Mouse (Mus musculus): ENCODE results near the gene Hdgfl2. TPM values are rescaled to one million over a fixed set of nuclear protein-coding genes. Genes with fewer than 3 reads are reported as not detected.

Hdgfl2 gene
- polyA plus RNA-seq, 1 experiment from 2014 or later: 101 TPM

- Histone ChIP-seq H3K36me3 (replicated peaks; ENCODE audit: control insufficient read depth, insufficient read depth, low read depth, low read length) (no peaks in the 10 kb centered on the region), H3K9ac (replicated peaks; ENCODE audit: low read length) (no peak within 1 kb of the TSS), H3K4me3 (ENCODE audit: low read depth, low read length) (no peak within 1 kb of the TSS), H3K27ac (replicated peaks; ENCODE audit: low read depth, low read length) (no peak within 1 kb of the TSS), H3K27me3 (ENCODE audit: control insufficient read depth, insufficient read depth, low read length) (no peaks in the 10 kb centered on the region), H3K4me1 (ENCODE audit: control insufficient read depth, insufficient read depth, low read length) (no peaks in the 10 kb centered on the region), H3K4me2 (ENCODE audit: low read depth, low read length) (no peak within 1 kb of the TSS), H3K9me3 (replicated peaks; ENCODE audit: control insufficient read depth, low read length) (no peaks in the 10 kb centered on the region)
- 59% methylated on average over 10 of the region's 10 CpGs for WGBS
- DNase-seq (ENCODE audit: low spot score) (no peak), ATAC-seq (replicated peaks; ENCODE audit: insufficient number of reproducible peaks, low FRiP score, low TSS enrichment, low read depth) (0 out of 2 replicates have a peak, but pooled peaks have one; percentile 32)
Measured at GRCm38 (mm10) chr17:56109219-56110051, 30.0 kb downstream of the Hdgfl2 start, which contains the start of gene Plin4. Gene Plin4 (minus strand): TSS chr17:56109803.

- no peaks in the 10 kb centered on the region for H3K27me3 ChIP-seq (ENCODE audit: control insufficient read depth, insufficient read depth, low read length)
- ATAC-seq (replicated peaks; ENCODE audit: insufficient number of reproducible peaks, low FRiP score, low TSS enrichment, low read depth) (no peak), DNase-seq (ENCODE audit: low spot score) (no peak)
- H3K4me2 ChIP-seq (ENCODE audit: low read depth, low read length): no peak overlapping the region
- H3K36me3 ChIP-seq (replicated peaks; ENCODE audit: control insufficient read depth, insufficient read depth, low read depth, low read length): no peaks in the 10 kb centered on the region
- H3K4me1 ChIP-seq (ENCODE audit: control insufficient read depth, insufficient read depth, low read length): no peaks in the 10 kb centered on the region
- H3K27ac ChIP-seq (replicated peaks; ENCODE audit: low read depth, low read length): no peak overlapping the region
- no peak overlapping the region for H3K4me3 ChIP-seq (ENCODE audit: low read depth, low read length)
- WGBS: 73% methylated on average over 4 of the region's 4 CpGs
- H3K9me3 ChIP-seq (replicated peaks; ENCODE audit: control insufficient read depth, low read length): no peaks in the 10 kb centered on the region
- no peak overlapping the region for H3K9ac ChIP-seq (replicated peaks; ENCODE audit: low read length)
Measured at GRCm38 (mm10) chr17:56110571-56110970, 31.1 kb downstream of the Hdgfl2 start.

GRCm38 (mm10) chr17:56111021-56111420 lies 31.6 kb downstream of the Hdgfl2 start:
- Histone ChIP-seq H3K9me3 (replicated peaks; ENCODE audit: control insufficient read depth, low read length) (no peaks in the 10 kb centered on the region), H3K4me2 (ENCODE audit: low read depth, low read length) (no peak overlapping the region), H3K27ac (replicated peaks; ENCODE audit: low read depth, low read length) (no peak overlapping the region), H3K4me3 (ENCODE audit: low read depth, low read length) (no peak overlapping the region), H3K9ac (replicated peaks; ENCODE audit: low read length) (no peak overlapping the region), H3K4me1 (ENCODE audit: control insufficient read depth, insufficient read depth, low read length) (no peaks in the 10 kb centered on the region), H3K27me3 (ENCODE audit: control insufficient read depth, insufficient read depth, low read length) (no peaks in the 10 kb centered on the region), H3K36me3 (replicated peaks; ENCODE audit: control insufficient read depth, insufficient read depth, low read depth, low read length) (no peaks in the 10 kb centered on the region)
- WGBS: 54% methylated on average over 1 of the region's 1 CpGs
- no peak for ATAC-seq (replicated peaks; ENCODE audit: insufficient number of reproducible peaks, low FRiP score, low TSS enrichment, low read depth)
- DNase-seq (ENCODE audit: low spot score): no peak

GRCm38 (mm10) chr17:56111864-56112263 lies 32.4 kb downstream of the Hdgfl2 start:
- DNase-seq (ENCODE audit: low spot score) (peak; percentile 87), ATAC-seq (replicated peaks; ENCODE audit: insufficient number of reproducible peaks, low FRiP score, low TSS enrichment, low read depth) (0 out of 2 replicates have a peak, but pooled peaks have one; percentile 17)
- no peaks in the 10 kb centered on the region for H3K9me3 ChIP-seq (replicated peaks; ENCODE audit: control insufficient read depth, low read length)
- no peak overlapping the region for H3K4me3 ChIP-seq (ENCODE audit: low read depth, low read length)
- 41% methylated on average over 5 of the region's 5 CpGs for WGBS
- no peaks in the 10 kb centered on the region for H3K4me1 ChIP-seq (ENCODE audit: control insufficient read depth, insufficient read depth, low read length)
- no peaks in the 10 kb centered on the region for H3K36me3 ChIP-seq (replicated peaks; ENCODE audit: control insufficient read depth, insufficient read depth, low read depth, low read length)
- H3K4me2 ChIP-seq (ENCODE audit: low read depth, low read length): no peak overlapping the region
- H3K9ac ChIP-seq (replicated peaks; ENCODE audit: low read length): no peak overlapping the region
- no peak overlapping the region for H3K27ac ChIP-seq (replicated peaks; ENCODE audit: low read depth, low read length)
- H3K27me3 ChIP-seq (ENCODE audit: control insufficient read depth, insufficient read depth, low read length): no peaks in the 10 kb centered on the region

GRCm38 (mm10) chr17:56112743-56113142 lies 33.3 kb downstream of the Hdgfl2 start:
- H3K4me3 ChIP-seq (ENCODE audit: low read depth, low read length): no peak overlapping the region
- H3K36me3 ChIP-seq (replicated peaks; ENCODE audit: control insufficient read depth, insufficient read depth, low read depth, low read length): no peaks in the 10 kb centered on the region
- 67% methylated on average over 3 of the region's 3 CpGs for WGBS
- no peak for ATAC-seq (replicated peaks; ENCODE audit: insufficient number of reproducible peaks, low FRiP score, low TSS enrichment, low read depth)
- no peak overlapping the region for H3K4me2 ChIP-seq (ENCODE audit: low read depth, low read length)
- no peaks in the 10 kb centered on the region for H3K9me3 ChIP-seq (replicated peaks; ENCODE audit: control insufficient read depth, low read length)
- no peak overlapping the region for H3K27ac ChIP-seq (replicated peaks; ENCODE audit: low read depth, low read length)
- H3K27me3 ChIP-seq (ENCODE audit: control insufficient read depth, insufficient read depth, low read length): no peaks in the 10 kb centered on the region
- H3K9ac ChIP-seq (replicated peaks; ENCODE audit: low read length): no peak overlapping the region
- no peak for DNase-seq (ENCODE audit: low spot score)
- no peaks in the 10 kb centered on the region for H3K4me1 ChIP-seq (ENCODE audit: control insufficient read depth, insufficient read depth, low read length)

- 79% methylated on average over 10 of the region's 10 CpGs for WGBS
Measured at GRCm38 (mm10) chr17:56116193-56116592, 36.8 kb downstream of the Hdgfl2 start.

GRCm38 (mm10) chr17:56117251-56117710 lies 37.8 kb downstream of the Hdgfl2 start, which contains the start of gene Plin5:
Gene Plin5 (minus strand): TSS chr17:56117596.
- H3K27ac ChIP-seq (replicated peaks; ENCODE audit: low read depth, low read length): no peak within 1 kb of the TSS
- no peak within 1 kb of the TSS for H3K9ac ChIP-seq (replicated peaks; ENCODE audit: low read length)
- peaks cover 35% of the 10 kb centered on the region for H3K27me3 ChIP-seq (ENCODE audit: control insufficient read depth, insufficient read depth, low read length)
- peak; percentile 70 for DNase-seq (ENCODE audit: low spot score)
- H3K4me3 ChIP-seq (ENCODE audit: low read depth, low read length): peak within 1 kb of the TSS; percentile 19
- no peak for ATAC-seq (replicated peaks; ENCODE audit: insufficient number of reproducible peaks, low FRiP score, low TSS enrichment, low read depth)
- H3K4me1 ChIP-seq (ENCODE audit: control insufficient read depth, insufficient read depth, low read length): peaks cover 3% of the 10 kb centered on the region; the same call in 1 of the 2 replicates
- H3K36me3 ChIP-seq (replicated peaks; ENCODE audit: control insufficient read depth, insufficient read depth, low read depth, low read length): no peaks in the 10 kb centered on the region
- 1% methylated on average over 27 of the region's 27 CpGs for WGBS
- no peaks in the 10 kb centered on the region; the same call in none of the 2 replicates for H3K9me3 ChIP-seq (replicated peaks; ENCODE audit: control insufficient read depth, low read length)
- H3K4me2 ChIP-seq (ENCODE audit: low read depth, low read length): peak within 1 kb of the TSS; percentile 57

More at GRCm38 (mm10) chr17:56116193-56116592, 36.8 kb downstream of the Hdgfl2 start:
- Histone ChIP-seq H3K9ac (replicated peaks; ENCODE audit: low read length) (no peak overlapping the region), H3K36me3 (replicated peaks; ENCODE audit: control insufficient read depth, insufficient read depth, low read depth, low read length) (no peaks in the 10 kb centered on the region), H3K27ac (replicated peaks; ENCODE audit: low read depth, low read length) (no peak overlapping the region), H3K27me3 (ENCODE audit: control insufficient read depth, insufficient read depth, low read length) (peaks cover 29% of the 10 kb centered on the region), H3K4me1 (ENCODE audit: control insufficient read depth, insufficient read depth, low read length) (peaks cover 3% of the 10 kb centered on the region; the same call in 1 of the 2 replicates), H3K4me2 (ENCODE audit: low read depth, low read length) (no peak overlapping the region), H3K4me3 (ENCODE audit: low read depth, low read length) (no peak overlapping the region), H3K9me3 (replicated peaks; ENCODE audit: control insufficient read depth, low read length) (no peaks in the 10 kb centered on the region)
- no peak for ATAC-seq (replicated peaks; ENCODE audit: insufficient number of reproducible peaks, low FRiP score, low TSS enrichment, low read depth)
- no peak for DNase-seq (ENCODE audit: low spot score)

- ATAC-seq (replicated peaks; ENCODE audit: insufficient number of reproducible peaks, low FRiP score, low TSS enrichment, low read depth) (no peak), DNase-seq (ENCODE audit: low spot score) (no peak)
- no peaks in the 10 kb centered on the region for H3K36me3 ChIP-seq (replicated peaks; ENCODE audit: control insufficient read depth, insufficient read depth, low read depth, low read length)
- H3K9ac ChIP-seq (replicated peaks; ENCODE audit: low read length): no peak overlapping the region
- H3K9me3 ChIP-seq (replicated peaks; ENCODE audit: control insufficient read depth, low read length): peaks cover 4% of the 10 kb centered on the region
- H3K27me3 ChIP-seq (ENCODE audit: control insufficient read depth, insufficient read depth, low read length): peaks cover 52% of the 10 kb centered on the region
- H3K4me2 ChIP-seq (ENCODE audit: low read depth, low read length): no peak overlapping the region
- WGBS: 42% methylated on average over 12 of the region's 12 CpGs
- H3K27ac ChIP-seq (replicated peaks; ENCODE audit: low read depth, low read length): no peak overlapping the region
- peaks cover 8% of the 10 kb centered on the region; the same call in 1 of the 2 replicates for H3K4me1 ChIP-seq (ENCODE audit: control insufficient read depth, insufficient read depth, low read length)
- no peak overlapping the region for H3K4me3 ChIP-seq (ENCODE audit: low read depth, low read length)
Measured at GRCm38 (mm10) chr17:56119431-56119830, 40.0 kb downstream of the Hdgfl2 start.

Measured in embryonic facial prominence, embryonic 11.5 days (tissue).